Mouse (Mus musculus) cerebellum, adult (tissue): ENCODE results near the gene Tcf7.

Experiments
- ATAC-seq: cut with Nextera tagmentation; 2 replicates; pipeline ENCODE4 v1.9.2; 2017; ENCODE audit warnings: mild to moderate bottlenecking, moderate library complexity, mixed read lengths; ENCODE audit not compliant: insufficient number of reproducible peaks, low FRiP score, low TSS enrichment

Gene Tcf7

DNA sequence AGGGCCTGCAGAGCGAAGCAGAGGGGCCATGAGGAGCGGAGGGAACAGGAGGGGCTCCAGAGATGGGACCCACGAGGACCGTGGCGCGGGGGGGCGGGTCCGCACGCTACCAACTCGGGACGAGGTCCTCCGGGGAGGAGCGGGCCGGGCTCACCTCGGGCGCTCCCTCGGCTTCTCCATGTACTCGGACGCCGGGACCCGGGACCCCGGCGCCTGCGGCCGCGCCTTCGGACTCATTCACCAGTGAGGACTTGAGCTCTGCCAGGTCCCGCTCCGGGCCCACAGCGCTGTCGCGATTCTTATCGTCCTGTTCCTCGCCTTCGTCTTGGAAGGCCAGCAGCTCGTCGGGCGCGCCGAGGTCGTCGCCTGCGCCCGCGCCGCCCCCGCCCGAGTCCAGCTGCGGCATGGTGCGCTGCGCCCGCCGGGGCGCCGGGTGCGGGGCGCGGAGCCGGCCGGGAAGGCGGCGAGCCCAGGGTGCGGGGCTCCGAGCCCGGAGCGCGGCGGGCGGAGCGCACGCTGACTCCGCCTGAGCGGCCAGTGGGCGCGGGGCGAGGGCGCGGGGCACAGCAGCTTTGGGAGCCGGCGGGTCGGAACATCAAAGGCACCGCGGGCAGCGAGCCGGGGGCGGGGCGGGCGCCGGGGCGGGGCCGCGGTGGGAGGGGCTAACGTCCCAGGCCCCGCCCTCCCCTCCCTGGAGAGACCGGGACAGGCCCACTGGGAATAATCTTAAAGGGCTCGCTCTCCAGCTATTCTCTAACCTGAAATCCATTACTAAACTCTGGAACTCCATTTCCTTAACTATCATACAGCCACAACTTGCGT is at the start of gene Tcf7:
Gene Tcf7 (minus strand): TSS at position 241 of the 822 bp plus-strand sequence.
- ATAC-seq: no peak

DNA sequence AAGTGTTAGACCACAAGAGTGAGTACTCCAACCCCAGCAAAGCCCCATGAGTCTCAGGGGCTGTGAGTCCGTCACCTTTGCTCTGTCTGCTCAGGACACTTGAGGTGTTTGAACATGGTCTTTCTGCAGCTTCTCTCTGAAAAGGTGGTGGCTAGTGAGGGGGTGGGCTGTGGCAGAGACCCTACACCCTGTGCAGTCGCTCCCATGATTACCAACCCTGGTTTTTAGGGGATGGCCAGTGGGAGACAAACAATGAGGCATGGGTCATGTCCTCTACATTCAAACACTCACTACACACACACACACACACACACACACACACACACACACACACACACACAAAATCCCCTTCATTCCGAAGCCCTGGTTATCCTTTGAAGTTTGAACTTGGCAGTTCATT is 44.5 kb upstream of the Tcf7 start:
- no peak for ATAC-seq

DNA sequence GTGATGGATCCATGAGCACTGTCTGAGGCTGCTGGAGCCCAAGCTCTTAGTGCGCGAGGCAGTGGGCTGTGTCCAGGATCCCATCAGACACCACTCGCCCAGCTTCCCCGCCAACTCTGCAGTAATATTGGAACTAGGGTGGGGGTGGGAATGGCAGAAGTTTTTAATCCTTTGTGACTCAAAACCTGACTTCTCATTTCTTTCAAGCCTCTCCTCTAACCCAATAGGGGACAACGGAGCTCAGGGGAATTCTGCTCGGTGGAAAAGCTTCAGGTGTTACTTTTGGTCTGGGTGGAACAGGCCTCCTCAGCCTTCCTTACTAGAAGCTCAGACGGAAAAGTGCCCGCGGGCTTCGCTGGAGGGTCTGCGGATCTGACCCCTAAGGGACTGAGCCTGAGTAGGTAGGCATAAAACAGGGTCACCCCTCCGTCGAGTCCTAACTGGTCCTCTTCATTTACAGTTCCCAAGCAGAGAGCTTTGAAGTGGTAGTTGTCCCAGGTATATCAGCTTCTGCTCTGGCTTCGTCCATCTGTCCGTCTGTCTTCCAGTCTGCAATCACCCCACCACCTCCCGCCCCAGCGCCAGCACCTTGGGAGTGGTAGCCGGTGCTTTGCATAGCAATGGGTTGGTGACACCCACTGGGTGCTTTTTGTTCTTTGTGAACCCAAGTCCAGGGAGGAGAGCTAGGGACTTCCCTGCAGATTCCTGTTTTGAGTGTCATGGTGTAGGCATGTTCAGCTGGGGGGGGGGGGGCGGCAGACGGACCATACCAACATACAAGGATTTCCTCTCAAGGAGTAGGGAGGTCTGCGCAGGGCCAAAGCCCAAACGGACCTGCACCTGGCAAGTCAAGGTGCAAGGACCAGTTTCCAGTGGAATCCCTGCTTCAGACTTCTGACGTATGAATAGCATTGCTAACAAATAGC is 41.9 kb upstream of the Tcf7 start:
- ATAC-seq: no peak

DNA sequence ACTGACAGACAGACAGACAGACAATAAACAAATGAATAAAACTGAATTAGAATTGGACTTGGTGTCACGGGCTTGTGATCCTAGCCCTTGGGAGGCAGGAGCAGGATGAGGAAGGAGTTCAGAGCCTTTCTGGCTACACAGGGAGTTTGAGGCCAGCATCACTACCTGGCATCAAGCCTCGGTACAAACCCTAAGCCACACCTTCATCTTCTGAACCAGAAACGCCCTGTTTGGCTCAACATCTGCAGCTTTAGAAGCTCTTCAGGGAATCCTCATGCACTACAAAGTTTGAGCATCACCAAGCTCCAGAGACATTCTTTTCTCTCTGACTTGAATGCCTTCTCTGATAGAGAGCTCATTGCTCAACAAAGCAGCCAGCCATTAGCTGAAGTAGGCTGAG is 38.7 kb upstream of the Tcf7 start:
- ATAC-seq: no peak

DNA sequence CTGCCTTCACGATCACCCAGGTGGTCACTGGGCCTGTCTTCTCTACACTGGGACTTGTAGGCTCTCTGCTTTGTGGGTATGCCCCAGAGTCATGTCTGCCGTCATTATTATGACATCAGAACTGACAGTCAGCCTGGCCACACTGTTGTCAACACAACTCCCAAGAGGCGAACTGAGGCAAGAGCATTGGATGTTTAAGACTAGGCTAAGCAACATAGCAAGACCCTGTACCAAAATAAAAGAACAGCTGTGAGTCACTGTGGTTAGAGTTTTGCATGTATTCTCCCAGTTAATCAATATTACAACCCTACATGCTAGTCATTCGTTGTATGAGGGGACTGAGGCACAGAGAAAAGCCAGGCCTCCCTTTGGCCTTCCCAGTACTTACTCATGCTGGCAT is 37.7 kb upstream of the Tcf7 start:
- no peak for ATAC-seq

DNA sequence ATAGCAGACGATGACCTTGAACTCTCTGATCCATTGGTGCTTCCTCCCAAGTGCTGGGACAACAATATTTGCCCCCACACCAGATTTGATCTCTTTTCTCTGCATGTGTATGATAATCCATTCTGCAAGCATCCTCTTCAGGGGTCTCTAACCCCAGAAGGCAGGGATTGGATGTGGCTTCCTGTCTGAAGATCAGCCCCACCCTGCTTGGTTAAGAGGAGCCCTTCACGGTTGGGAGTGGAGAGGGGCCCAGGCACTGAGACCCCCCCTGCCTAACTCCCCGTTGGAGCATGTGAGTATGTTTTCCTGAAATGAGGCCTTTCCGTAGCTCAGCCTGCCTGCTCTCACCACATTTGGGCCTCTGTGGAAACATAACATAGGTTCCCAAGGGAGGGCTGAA is 36.9 kb upstream of the Tcf7 start:
- no peak for ATAC-seq

DNA sequence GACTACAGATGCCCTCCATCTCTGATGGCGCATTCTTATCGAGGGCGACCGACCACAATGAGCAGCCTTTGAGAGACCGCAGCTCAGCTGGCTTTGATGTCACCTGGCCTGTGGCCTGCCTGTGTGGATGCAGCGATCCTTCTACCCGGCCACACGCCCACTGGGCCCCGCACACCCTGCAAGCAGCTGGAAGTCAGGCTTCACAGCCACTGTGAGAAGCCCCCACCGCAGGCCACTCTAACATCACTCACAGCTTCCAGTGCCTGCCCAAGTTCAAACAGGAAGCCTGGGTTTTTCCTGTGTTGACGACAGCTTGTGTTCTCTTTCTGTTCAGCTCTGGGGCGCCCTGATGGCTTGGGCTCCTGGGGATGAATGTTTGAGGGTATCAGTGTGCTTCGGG is 35.6 kb upstream of the Tcf7 start:
- no peak for ATAC-seq

DNA sequence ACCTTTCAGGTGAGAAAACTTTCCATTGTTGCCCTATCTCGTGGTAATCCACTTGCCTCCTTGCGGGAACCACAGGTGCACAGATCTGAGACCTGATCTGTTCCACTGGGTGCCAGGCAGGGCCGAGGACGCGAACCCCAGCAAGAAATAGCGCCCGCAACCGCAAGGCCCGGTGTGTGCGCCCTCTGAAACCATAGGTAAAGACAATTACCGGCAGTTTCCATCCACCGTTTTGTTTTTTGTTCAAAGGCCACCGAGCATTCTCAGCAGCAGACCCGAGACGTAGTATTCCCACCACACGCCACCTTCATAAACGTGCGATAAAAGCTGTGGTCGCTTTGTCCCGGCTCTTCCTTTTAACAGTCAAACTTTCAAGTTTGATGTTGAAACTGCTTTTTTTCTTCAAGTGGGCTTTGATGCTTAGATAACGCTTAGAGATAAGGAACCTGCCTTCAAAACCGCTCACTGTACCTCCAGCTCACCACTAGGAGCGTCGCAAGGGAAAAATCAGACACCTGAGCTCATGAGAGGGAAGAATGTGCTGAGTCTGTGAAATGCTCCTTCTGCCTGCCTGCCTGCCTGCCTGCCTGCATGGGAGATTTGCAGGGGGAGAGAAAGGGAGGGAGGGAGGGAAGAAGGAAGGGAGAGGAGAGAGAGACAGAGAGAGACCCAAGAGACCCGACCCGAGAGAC is 31.4 kb upstream of the Tcf7 start:
- no peak for ATAC-seq

DNA sequence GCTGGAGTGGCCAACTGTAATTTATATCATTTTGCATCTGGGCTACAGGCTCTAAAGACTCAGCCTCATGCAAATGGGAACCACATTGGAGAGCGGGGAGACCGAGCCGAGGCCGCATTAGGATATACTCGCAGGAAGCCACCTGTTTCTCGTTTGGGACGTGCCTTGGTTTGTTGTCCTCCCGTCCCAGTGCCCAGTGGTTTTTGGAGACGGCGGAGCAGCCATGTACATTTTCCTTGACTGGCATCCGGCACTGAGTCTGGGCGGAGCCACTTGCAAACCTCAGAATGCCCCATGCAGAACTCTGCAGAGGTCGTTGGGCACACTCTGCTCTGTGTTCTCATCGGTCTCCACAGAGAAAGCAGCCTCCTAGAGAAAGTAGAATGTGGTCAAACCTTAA is 27.9 kb upstream of the Tcf7 start:
- ATAC-seq: no peak

DNA sequence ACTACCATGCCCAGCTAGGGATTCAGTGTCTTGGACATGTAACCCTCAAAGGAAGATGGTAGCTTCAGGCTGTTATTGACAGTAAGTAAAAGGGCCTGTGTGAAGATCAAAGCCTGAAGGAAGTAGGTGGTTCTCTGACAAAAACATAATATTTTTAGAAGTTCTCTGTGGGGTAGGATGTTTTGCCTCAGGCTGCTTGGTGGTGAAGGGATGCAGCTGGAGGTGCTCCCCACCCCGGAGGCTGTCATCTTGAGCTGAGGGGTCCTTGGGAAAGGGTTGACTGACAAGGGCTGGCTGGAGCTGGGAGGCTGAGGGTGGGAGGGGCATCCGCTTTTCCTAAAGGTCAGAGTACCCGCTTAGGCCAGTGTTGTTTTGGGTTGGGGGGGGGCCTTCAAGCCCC is 26.7 kb upstream of the Tcf7 start:
- ATAC-seq: no peak

DNA sequence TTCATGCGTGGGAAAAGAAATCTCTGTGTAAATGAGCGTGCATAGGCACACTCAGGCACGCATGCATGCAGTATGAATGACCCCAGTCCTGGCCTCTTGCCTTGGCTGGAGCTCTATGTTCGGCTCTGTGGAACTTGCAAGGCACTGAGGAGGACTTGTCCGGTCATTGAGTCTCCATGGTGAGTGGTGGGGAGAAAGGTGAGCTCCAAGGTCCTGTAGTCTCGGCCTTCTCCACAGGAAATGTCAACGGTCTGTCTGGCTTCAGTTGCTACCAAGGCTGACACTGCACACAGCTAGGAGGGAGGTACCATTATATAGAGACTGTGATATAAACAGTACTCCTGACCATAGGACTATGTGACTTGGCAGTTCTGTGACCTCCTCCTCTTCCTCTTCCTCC is 23.6 kb upstream of the Tcf7 start:
- ATAC-seq: no peak

DNA sequence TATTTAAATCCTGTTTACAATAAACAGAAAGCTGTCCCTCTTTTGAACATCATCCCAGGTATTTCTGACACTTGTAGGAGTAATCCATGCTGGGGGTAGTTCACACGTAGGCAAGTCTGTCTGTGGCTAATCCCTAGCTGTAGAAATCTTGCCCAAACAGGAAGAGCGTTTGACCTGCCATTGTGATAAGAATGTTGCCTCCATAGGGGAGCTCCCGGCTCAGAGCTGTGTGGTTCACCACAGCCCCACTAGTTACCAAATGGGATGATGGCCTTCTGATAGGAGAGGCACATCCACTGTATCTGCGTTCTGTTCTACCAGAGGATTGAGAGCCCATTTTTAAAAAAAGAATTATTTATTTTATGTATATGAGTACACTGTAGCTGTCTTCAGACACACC is 22.5 kb upstream of the Tcf7 start:
- ATAC-seq: no peak

DNA sequence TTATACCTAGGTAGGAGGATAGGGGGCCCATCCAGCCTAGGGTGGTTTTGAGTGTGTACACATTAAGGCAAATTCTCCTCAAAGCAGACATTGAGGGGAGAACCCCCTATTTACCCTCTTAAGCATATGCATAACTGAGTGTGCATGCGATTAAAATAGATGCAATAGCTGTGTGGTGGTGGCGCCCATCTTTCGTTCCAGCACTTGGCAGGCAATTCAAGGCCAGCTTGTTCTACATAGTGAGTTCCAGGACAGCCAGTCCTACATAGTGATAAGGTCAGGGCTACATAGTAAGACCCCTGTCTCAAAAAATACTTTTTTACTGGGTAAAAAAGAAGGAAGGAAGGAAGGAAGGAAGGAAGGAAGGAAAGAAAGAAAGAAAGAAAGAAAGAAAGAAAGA is 19.9 kb upstream of the Tcf7 start:
- no peak for ATAC-seq

DNA sequence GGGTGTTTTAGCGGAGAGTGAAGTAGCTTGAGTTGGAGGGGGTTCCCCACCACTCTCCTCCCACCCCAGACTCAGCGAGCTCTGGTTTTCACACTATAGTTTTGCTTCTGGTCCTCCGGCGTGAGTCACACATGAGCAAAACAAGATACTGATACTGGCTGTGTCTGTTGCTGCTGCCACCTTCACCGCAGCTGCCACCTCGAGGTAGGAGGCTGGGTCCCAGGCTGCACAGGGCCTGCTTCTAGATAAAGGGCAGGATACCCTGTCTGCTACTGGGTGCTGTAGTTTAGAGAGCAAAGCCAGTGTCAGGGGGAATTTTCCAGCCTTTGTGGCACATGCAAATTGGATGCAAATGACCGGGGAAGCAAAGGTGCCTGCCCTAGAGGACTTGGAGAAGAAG is 16.9 kb upstream of the Tcf7 start:
- ATAC-seq: no peak

DNA sequence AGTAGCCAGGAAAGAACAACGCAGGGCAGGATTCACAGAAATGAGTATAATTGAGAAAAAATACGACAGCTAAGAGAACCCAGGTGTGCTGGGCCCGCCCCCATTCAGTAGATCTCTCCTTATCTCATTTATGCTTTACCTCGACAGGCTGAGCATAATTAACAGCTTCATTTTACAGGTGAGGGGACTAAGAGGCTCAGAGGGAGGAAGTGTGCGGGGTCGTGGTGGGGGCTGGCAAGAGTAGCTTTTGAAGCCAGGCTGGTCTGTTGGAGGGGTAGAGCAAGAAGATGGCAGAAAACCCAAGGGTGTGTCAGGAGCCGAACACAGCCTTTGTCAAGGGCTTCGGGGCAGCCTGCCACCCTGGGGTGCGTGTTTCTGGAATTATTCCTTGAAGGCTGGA is 16.1 kb upstream of the Tcf7 start:
- ATAC-seq: no peak

DNA sequence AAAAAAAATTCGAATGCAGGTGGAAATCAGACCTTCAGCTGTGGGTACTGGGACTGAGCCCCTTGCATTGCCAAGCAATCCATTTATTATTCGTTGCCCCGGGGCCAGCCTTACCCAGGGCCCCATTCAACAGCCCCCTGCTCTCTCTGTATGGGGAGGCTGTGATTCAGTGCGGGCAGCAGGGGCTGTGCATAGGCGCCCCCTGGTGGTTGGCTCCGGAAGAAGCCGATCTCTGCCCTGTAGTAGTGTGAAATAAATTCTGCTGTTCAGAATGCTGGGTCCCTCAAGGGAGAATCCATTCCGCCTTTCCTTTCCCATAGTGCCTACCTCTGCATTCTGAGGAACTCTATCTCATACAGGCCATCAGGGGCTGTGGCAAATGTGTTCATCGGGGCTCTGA is 14.5 kb upstream of the Tcf7 start:
- peak; percentile 64 for ATAC-seq

DNA sequence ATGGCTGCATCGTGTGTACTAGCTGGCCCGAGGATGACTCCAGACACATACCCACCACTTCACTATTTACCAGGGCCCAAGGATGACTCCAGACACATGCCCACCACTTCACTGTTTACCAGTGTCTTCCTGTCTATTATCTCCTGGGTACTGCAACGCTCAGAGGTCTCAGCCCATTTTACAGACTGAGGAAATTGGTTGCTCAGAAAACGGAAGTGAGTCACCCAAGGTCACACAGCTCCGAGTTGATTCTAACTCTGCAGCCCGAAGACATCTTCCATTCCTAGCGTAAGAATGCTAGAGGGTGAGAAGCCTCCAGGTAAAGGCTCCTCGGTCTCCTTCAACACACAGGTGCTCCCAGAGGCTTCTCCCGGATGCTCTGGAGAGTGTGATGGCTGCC is 11.3 kb upstream of the Tcf7 start:
- no peak for ATAC-seq

DNA sequence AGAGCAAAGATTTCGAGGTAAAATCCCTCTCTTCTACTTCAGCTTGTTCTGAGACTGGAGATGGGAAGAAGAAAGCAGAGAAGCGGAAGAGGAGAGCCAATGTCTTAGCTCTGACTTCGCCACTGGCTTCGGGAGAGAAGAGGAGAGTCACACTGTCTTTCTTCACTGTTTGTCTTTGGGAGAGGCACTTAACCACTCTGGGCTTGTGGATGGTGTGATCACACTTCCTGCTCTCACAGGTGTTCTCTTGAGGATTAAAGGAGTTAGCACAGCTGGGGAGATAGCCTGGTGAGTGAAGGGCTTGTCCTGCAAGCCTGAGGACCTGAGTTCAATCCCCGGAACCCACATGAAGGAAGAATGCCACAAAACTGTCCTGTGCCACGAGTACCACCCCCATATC is 10.1 kb upstream of the Tcf7 start:
- ATAC-seq: no peak

DNA sequence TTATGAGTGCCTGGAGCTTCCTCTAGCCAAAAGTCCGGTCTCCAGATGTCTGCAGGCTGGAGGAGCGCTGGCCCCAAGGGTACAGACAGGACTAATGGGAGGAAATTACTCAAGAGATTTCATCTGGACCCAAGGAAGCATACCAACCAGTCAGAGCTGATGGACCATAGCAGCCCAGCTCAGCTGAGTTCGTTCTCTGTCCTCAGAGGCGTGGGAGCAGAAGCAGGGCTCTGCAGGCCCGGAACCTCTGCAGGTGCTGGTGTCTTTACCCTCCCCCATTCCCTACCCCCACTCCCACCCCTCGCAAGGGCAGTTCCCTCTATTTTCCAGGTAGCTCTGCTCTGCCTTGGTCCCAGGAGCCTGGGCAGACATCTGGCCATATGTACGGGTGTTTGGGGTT is 9.5 kb upstream of the Tcf7 start:
- ATAC-seq: no peak

DNA sequence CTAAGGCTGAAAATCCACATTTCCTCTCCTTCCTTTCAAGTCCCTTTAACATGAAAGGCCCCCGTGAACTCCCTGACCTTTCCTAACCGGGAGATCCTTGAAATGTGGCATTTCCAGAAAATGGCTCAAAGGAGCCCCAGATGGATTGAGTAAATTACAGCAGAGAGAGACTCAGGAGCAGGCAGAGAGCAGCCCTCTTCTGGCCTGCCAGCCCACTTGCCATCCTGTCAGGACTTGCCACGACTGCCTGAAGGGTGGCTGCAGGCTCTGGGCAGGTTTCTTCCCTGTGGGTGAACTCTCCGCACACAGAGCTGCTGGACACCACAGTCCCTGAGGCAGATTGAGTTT is 4.1 kb upstream of the Tcf7 start:
- ATAC-seq: no peak

DNA sequence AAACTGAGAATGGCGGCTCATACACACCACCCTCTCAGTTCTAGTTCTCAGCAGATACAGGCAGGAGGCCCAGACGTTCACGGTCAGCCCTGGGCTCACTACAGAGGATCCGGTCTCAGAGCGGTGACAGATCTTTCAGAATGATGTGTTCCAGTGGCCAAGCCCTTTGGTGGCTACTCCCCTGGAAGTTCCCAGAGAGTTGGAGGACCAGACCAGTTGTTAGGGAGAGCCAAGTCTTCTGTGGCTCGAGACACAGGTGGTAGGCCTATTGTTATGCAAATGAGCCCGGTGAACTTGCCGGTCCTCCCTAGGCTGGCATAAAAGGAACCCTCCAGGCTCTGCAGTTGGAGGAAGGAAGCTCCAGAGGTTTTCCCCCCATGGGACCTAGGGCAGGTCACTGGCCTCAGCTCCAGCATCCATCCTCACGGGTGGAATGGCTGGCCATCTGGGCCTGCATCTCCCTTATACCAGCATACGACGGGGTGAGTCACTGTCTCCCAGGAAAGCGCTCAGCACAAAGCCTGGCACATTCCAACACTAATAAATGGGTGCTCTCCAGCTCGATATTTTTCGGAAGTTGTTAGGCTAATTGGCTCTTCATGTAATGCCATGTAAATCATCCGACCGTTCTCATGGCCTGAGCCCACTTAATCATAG is 3.6 kb upstream of the Tcf7 start:
- ATAC-seq: no peak
